Mouse (Mus musculus) fibroblast of lung, adult 2 months (primary cell): ENCODE measurements at regions not wholly inside any gene's neighbourhood (a gene's known extent, or its start where the extent isn't known, plus 50 kb on each side); places are given as distances from the start of the nearest gene placed in this dataset.
"Not testable (repeated sequence)": the region's sequence is repeated elsewhere in the genome, so short reads cannot be mapped to it uniquely, and the experiment has no call there.

ENCODE experiments used
- DNase-seq: peaks from one replicate; pipeline ENCODE4 v3.0.0-alpha.2; 2011; ENCODE audit warnings: low read depth

- no peak for DNase-seq
These were observed 192.3 kb downstream of the 1700008P02Rik start for GRCm38 (mm10) chr3:6427905-6428304.

- DNase-seq = no peak
These were observed 219.4 kb downstream of the 1700008P02Rik start for GRCm38 (mm10) chr3:6400871-6401270.

- DNase-seq = no peak
These were observed 234.6 kb downstream of the 1700008P02Rik start for GRCm38 (mm10) chr3:6385669-6386068.

- DNase-seq = no peak
These were observed 237.3 kb downstream of the 1700008P02Rik start for GRCm38 (mm10) chr3:6382896-6383295.

GRCm38 (mm10) chr3:6382296-6382695 is 237.9 kb downstream of the 1700008P02Rik start:
- no peak for DNase-seq

- DNase-seq = no peak
These were observed 238.5 kb downstream of the 1700008P02Rik start for GRCm38 (mm10) chr3:6381732-6382131.

GRCm38 (mm10) chr3:6339001-6339400 is 281.2 kb downstream of the 1700008P02Rik start:
- not testable (repeated sequence) for DNase-seq

- peak; percentile 21 for DNase-seq
These were observed 299.3 kb downstream of the 1700008P02Rik start for GRCm38 (mm10) chr3:6320818-6321504.

- DNase-seq = no peak
These were observed 330.7 kb downstream of the 1700008P02Rik start for GRCm38 (mm10) chr3:6289500-6289899.

GRCm38 (mm10) chr3:6280636-6281035 is 339.6 kb downstream of the 1700008P02Rik start:
- DNase-seq = no peak
